Mouse (Mus musculus): ENCODE results near the gene Fzd4.

DNA sequence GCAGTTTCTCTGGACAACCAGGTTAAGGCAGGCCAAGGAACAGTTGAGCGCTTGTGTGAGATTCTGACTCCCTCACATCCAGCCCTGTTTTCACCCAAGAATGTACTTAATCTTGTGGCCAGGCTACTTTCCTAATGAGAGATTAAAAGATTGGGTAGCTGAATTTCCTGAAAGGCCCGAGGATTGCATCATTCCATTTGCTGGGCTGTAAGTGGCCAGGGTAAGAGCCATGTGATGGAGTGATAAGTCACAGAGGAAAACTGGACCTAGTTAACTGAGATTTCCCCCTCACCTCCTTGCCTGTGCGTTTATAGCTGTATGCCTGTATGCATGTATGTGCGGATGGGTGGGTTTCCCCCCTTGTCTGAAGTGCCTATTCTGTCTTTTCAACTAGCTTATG is 11.9 kb downstream of the Fzd4 start:
- no peak for TF ChIP-seq CTCF (IDR thresholded peaks at IDR 0.05; ENCODE audit: control insufficient read depth, insufficient read depth, insufficient read length)
- TF ChIP-seq MYOG (IDR thresholded peaks at IDR 0.05; ENCODE audit: control insufficient read depth, extremely low read depth, insufficient read length) = no peak
- no peak for TF ChIP-seq USF1 (IDR thresholded peaks at IDR 0.05; ENCODE audit: low read depth)
- TF ChIP-seq MAX (IDR thresholded peaks at IDR 0.05) = no peak
- no peak for TF ChIP-seq MYOD1 (IDR thresholded peaks at IDR 0.05; ENCODE audit: control insufficient read depth, insufficient read length, low read depth)
- TF ChIP-seq CEBPB (IDR thresholded peaks at IDR 0.05; ENCODE audit: low read depth) = no peak
